ENCODE assay signal across 10 mouse cellular contexts in the genomic region with DNA sequence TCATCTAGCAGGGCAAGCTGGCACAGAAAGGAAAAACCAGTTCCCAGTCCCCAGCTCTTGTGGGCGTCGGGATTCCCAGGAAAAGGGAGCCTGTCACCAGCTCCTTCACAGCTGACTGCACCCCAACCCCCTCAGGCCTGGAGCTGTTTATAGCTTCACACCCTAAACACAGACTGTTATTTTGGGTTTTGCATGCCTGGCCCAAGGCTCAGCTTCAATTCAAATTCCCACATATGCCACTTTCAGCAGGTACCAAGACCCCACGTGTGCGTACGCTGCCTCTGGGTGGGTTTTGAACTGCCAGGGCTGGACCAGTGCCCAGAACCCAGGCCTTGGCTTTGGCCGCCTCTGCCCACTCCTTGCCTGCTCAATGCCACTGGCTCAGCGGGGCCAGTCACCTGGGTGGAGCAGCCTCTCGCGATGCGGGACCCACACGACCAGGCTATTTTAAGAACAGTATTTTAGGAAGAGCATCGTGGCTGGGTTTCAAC.
DNase-seq lines count a peak whose midpoint lies in the region; ATAC-seq lines count a peak whose summit lies in the region.
"Had no signal": no experiment of that assay in that cellular context is flagged by ENCODE, and none has a peak within 500 bp of the region (broad histone marks: within the 10 kb centered on the region; RNA-seq: fewer than 3 reads in every experiment).

No protein-coding gene starts in this region.

- H3K36me3 ChIP-seq in midbrain, embryonic 11.5 days (ENCODE audit: control insufficient read depth, insufficient read depth, low read length), result no peaks in the 10 kb centered on the region
- H3K36me3 ChIP-seq in midbrain, embryonic 16.5 days (ENCODE audit: control insufficient read depth, insufficient read depth, low read length), result no peaks in the 10 kb centered on the region
- H3K36me3 ChIP-seq: G1E had no signal

- H3K4me1 ChIP-seq in midbrain, embryonic 11.5 days (ENCODE audit: control insufficient read depth, insufficient read depth, low read length), result no peaks in the 10 kb centered on the region
- no peaks in the 10 kb centered on the region for H3K4me1 ChIP-seq in midbrain, embryonic 16.5 days (ENCODE audit: control insufficient read depth, insufficient read depth, low read length)

- no peak overlapping the region for H3K9ac ChIP-seq in midbrain, embryonic 11.5 days (ENCODE audit: low read length)
- H3K9ac ChIP-seq in midbrain, embryonic 16.5 days (ENCODE audit: low read depth, low read length), result no peak overlapping the region
- H3K9ac ChIP-seq: lung, embryonic 14.5 days had no signal

- DNase-seq in midbrain, embryonic 11.5 days (ENCODE audit: low spot score, missing footprints), result peak; percentile 44
- peak; percentile 34 to 42 for DNase-seq in frontal cortex, postnatal 10 days (ENCODE audit: low spot score in 2 of 2)
- DNase-seq in heart, postnatal 25 days (ENCODE audit: low spot score), result peak; percentile 30
- DNase-seq in left cerebral cortex, adult 9 months (ENCODE audit: low spot score in 2 of 2), result peak; percentile 45 to 70
- DNase-seq in liver, result no peak
- no peak for DNase-seq in spleen, adult 18-20 months
- DNase-seq: lung, embryonic 14.5 days had no signal

- ATAC-seq in midbrain, embryonic 11.5 days (ENCODE audit: low FRiP score), result no peak
- ATAC-seq in midbrain, embryonic 16.5 days, result no peak
- ATAC-seq in erythroblast, adult 5-6 weeks (replicated peaks; ENCODE audit: low FRiP score, poor library complexity, severe bottlenecking), result no peak

- intact Hi-C loops in heart, postnatal 25 days (cut with DNase I), result no loop called here

- H3K9me3 ChIP-seq in midbrain, embryonic 11.5 days (ENCODE audit: control insufficient read depth, low read length), result no peaks in the 10 kb centered on the region
- H3K9me3 ChIP-seq in midbrain, embryonic 16.5 days (replicated peaks; ENCODE audit: control insufficient read depth, low read length, poor library complexity, severe bottlenecking), result no peaks in the 10 kb centered on the region

- WGBS in midbrain, embryonic 11.5 days, result 82% methylated on average over 12 of the region's 12 CpGs
- 68% methylated on average over 12 of the region's 12 CpGs for WGBS in midbrain, embryonic 16.5 days

- H3K27ac ChIP-seq in midbrain, embryonic 11.5 days (ENCODE audit: low read depth, low read length), result no peak overlapping the region
- no peak overlapping the region for H3K27ac ChIP-seq in midbrain, embryonic 16.5 days (ENCODE audit: low read length)

- H3K27me3 ChIP-seq in midbrain, embryonic 11.5 days (ENCODE audit: control insufficient read depth, insufficient read depth, low read length), result no peaks in the 10 kb centered on the region
- H3K27me3 ChIP-seq in midbrain, embryonic 16.5 days (ENCODE audit: control insufficient read depth, insufficient read depth, low read depth, low read length), result no peaks in the 10 kb centered on the region

- H3K4me3 ChIP-seq in midbrain, embryonic 11.5 days (ENCODE audit: low read depth, low read length), result no peak overlapping the region
- no peak overlapping the region for H3K4me3 ChIP-seq in midbrain, embryonic 16.5 days (ENCODE audit: low read depth, low read length)

- no peak overlapping the region for H3K4me2 ChIP-seq in midbrain, embryonic 11.5 days
- no peak overlapping the region for H3K4me2 ChIP-seq in midbrain, embryonic 16.5 days (ENCODE audit: low read length)
- H3K4me2 ChIP-seq: lung, embryonic 14.5 days had no signal

Comparison
In these comparisons a context has a peak if more than half of its experiments do, and no peak if none do; other contexts are left out.
1. DNase-seq: peak in midbrain, embryonic 11.5 days (single experiment), frontal cortex, postnatal 10 days (2 of 2), heart, postnatal 25 days (single experiment) and left cerebral cortex, adult 9 months (2 of 2); none in liver (single experiment) and spleen, adult 18-20 months (0 of 2).